In genomic region chr19:8682996-8683395, GRCm38 (mm10) we compare ENCODE assay signal across 1 mouse cellular context.
TF ChIP-seq lines count a peak whose summit lies in the region.

No protein-coding gene starts in this region.

TF ChIP-seq in MEL, 35 proteins besides CTCF, POLR2A, EP300 and RAD21:
- TF ChIP-seq NRF1 (IDR thresholded peaks at IDR 0.05; ENCODE audit: insufficient read depth, low read depth, low read length, poor library complexity, severe bottlenecking) (no peak), UBTF (IDR thresholded peaks at IDR 0.05; ENCODE audit: borderline replicate concordance, insufficient read depth, low read depth, low read length) (no peak), ZNF384 (IDR thresholded peaks at IDR 0.05; ENCODE audit: low read depth, low read length) (peak; percentile 98), MYC (IDR thresholded peaks at IDR 0.05; ENCODE audit: low read depth, low read length) (no peak), BHLHE40 (IDR thresholded peaks at IDR 0.05; ENCODE audit: borderline replicate concordance, low read depth, low read length) (no peak), CHD2 (IDR thresholded peaks at IDR 0.05; ENCODE audit: low read length) (no peak), SMC3 (IDR thresholded peaks at IDR 0.05; ENCODE audit: low read depth, low read length) (peak; percentile 94), ZC3H11A (IDR thresholded peaks at IDR 0.05; ENCODE audit: low read depth, low read length) (peak; percentile 93), TBP (IDR thresholded peaks at IDR 0.05; ENCODE audit: low read depth, low read length) (0 out of 2 replicates have a peak, but pooled peaks have one; percentile 15)
